Mouse (Mus musculus): ENCODE results near the gene Cxadr. TPM values are rescaled to one million over a fixed set of nuclear protein-coding genes. Genes with fewer than 3 reads are reported as not detected.

The Cxadr gene
- polyA plus RNA-seq, 1 experiment from 2014 or later: 37.7 TPM

Other genes starting within 250 kb of the Cxadr start
- gene Btg3, start 75.7 kb downstream of the Cxadr start, polyA plus RNA-seq (2016; fragmentation: Nextera tagmentation; extraction: Ambion mirVana): 35.3 and 41.7 TPM in 2 replicates

Data from embryonic facial prominence, embryonic 12.5 days (tissue).